Mouse (Mus musculus) liver, postnatal 0 days (tissue): ENCODE measurements around the gene Fam69a.

ENCODE experiments used
- CTCF ChIP-seq: sonication (generic); IDR thresholded peaks from 2 replicates; pipeline ENCODE4 v1.5.1; 2016; ENCODE audit warnings: antibody characterized with exemption, low read depth
- EP300 ChIP-seq: IDR thresholded peaks from 2 replicates; pipeline ENCODE4 v1.6.1; 2016; ENCODE audit warnings: antibody characterized with exemption, low read depth, mild to moderate bottlenecking

DNA sequence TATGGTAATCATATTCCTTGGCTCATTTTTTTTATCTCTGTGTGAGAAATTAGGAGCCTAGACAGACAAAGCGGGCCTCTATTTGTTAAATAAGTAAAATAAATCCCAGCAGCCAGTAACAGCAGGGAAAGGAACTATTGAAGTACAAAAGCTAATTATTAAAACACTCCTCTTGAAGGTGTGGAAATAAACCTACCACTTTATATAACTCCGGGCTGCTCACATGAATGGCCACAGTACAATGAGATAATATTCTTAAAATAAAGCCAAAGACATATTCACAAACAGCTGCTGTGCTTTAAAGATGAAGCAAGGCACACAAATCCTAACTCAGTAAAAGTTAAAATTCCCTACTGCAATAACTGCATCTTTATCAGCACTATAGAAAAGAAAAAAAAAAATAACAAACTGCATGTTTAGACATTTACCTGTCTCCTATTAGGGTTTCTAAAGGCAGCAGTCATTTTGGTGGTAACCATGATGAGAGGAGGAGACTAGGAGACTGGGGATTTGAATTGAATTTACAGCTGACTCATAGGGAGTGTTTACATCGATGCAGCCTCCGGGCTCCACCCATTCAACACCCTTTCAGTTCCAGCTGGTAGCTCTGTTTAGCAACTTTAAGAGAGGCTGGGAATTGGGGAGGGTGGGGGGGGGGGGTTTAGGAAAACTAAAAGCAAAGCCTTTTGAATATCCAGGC lies 112.2 kb downstream of the Fam69a start, which contains the start of gene Evi5:
- TF ChIP-seq CTCF (no peak), EP300 (peak; percentile 64; the same call in 1 of the 2 replicates)
